Mouse (Mus musculus) CH12.LX (cell line): ENCODE results near the gene P3h1. TPM values are rescaled to one million over a fixed set of nuclear protein-coding genes. Genes with fewer than 3 reads are reported as not detected.

Experiments
- DNase-seq: peaks from one replicate; pipeline ENCODE4 v3.0.0-alpha.2; 2013; ENCODE audit errors: extremely low read depth
- H3K27ac ChIP-seq: 2 replicates; pipeline ENCODE4 v1.5.1; 2012; ENCODE audit warnings: low read depth, mild to moderate bottlenecking, control low read depth, moderate library complexity; ENCODE audit not compliant: insufficient read depth
- H3K27me3 ChIP-seq: replicated peaks from 2 replicates; pipeline ENCODE3; 2012; ENCODE audit warnings: inconsistent platforms
- H3K36me3 ChIP-seq, 2 experiments: replicated peaks in 1 of 2; 2 replicates each; pipeline versions ENCODE3 to v1.6.1; 2012; ENCODE audit warnings: inconsistent platforms in 1 of 2, low read length in 1 of 2, mild to moderate bottlenecking in 1 of 2, mixed read lengths in 1 of 2, moderate library complexity in 1 of 2; ENCODE audit not compliant: control insufficient read depth in 1 of 2, insufficient read depth in 1 of 2
- H3K4me1 ChIP-seq, 2 experiments: 2 replicates each; pipeline ENCODE4 v1.6.1; 2012; ENCODE audit warnings: inconsistent platforms in 1 of 2, moderate library complexity in 1 of 2; ENCODE audit not compliant: insufficient read depth in 2 of 2, control insufficient read depth in 1 of 2
- H3K4me2 ChIP-seq: 2 replicates; pipeline ENCODE4 v1.6.1; 2012; ENCODE audit warnings: low read depth, mild to moderate bottlenecking, control low read depth; ENCODE audit not compliant: poor library complexity, insufficient read depth, severe bottlenecking
- H3K4me3 ChIP-seq, 3 experiments: fragments of 150-350 bp in 1 of 3; sonication (generic) in 1 of 3; replicated peaks in 1 of 3; 2 replicates each; pipeline versions ENCODE3 to v1.5.1; 2011 to 2012; ENCODE audit warnings: low read depth in 2 of 3, low read length in 2 of 3, mild to moderate bottlenecking in 2 of 3, moderate library complexity in 2 of 3, control low read depth in 1 of 3, improper control_type of control experiment in 1 of 3, inconsistent platforms in 1 of 3, mixed read lengths in 1 of 3; ENCODE audit not compliant: poor library complexity in 1 of 3
- H3K79me2 ChIP-seq: replicated peaks from 2 replicates; pipeline ENCODE4 v1.6.1; 2012; ENCODE audit warnings: mild to moderate bottlenecking, moderate library complexity; ENCODE audit not compliant: control insufficient read depth, poor library complexity, insufficient read depth, severe bottlenecking; ENCODE audit errors: extremely low read depth
- H3K9ac ChIP-seq: 2 replicates; pipeline ENCODE4 v1.6.1; 2012; ENCODE audit warnings: low read depth, mild to moderate bottlenecking, control low read depth, moderate library complexity; ENCODE audit not compliant: insufficient read depth
- H3K9me3 ChIP-seq: replicated peaks from 2 replicates; pipeline ENCODE3; 2012; ENCODE audit warnings: low read length, inconsistent platforms, mixed read lengths
- HCFC1 ChIP-seq: IDR thresholded peaks from 2 replicates; pipeline ENCODE4 v1.6.1; 2012; ENCODE audit warnings: low read depth, mild to moderate bottlenecking, inconsistent platforms, low read length, improper control_type of control experiment
- TCF12 ChIP-seq: IDR thresholded peaks from 2 replicates; pipeline ENCODE4 v1.6.1; 2014; ENCODE audit warnings: low read depth, mild to moderate bottlenecking, inconsistent platforms, low read length, improper control_type of control experiment
- dilution Hi-C: fragments of 300-500 bp; cut with MboI; formaldehyde crosslinking; loops from 2 replicates; pipeline ENCODE4 v1.14.3; 2020; ENCODE audit warnings: low sequenced_read_pairs; ENCODE audit not compliant: extremely low pct_unique_long_range_greater_than_20kb, extremely low pct_ligation_motif_present
- in situ Hi-C: fragments of 300-500 bp; cut with MboI; formaldehyde crosslinking; loops from 3 replicates; pipeline ENCODE4 v1.14.3; 2019; ENCODE audit warnings: low sequenced_read_pairs, low pct_ligation_motif_present, low pct_unique_long_range_greater_than_20kb, mixed read lengths
- polyA plus RNA-seq: library from polyadenylated mRNA; unstranded; fragments of >175 nt; gene quantifications from 2 replicates; pipeline ENCODE4 v1.2.1, GENCODE M21; 2012; ENCODE audit warnings: low read depth; ENCODE audit not compliant: insufficient read length
- total RNA-seq, 2 experiments: library from RNA; depleted of rRNA; stranded (reverse); fragments of 300-350 nt in 1 of 2; fragments of >200 nt in 1 of 2; gene quantifications; 2 replicates each; pipeline ENCODE4 v1.2.3; 2012 to 2014

Gene P3h1
- total and polyA plus RNA-seq, 3 experiments = 14.8 to 31.6 (median 27.1) TPM

GRCm38 (mm10) chr4:119297361-119297760 lies 64.6 kb downstream of the P3h1 start:
- Histone ChIP-seq H3K79me2 (peaks cover 18% of the 10 kb centered on the region), H3K27ac (no peak overlapping the region), H3K9ac (no peak overlapping the region), H3K27me3 (no peaks in the 10 kb centered on the region), H3K9me3 (no peaks in the 10 kb centered on the region), H3K4me1 (peaks cover 2 to 21% of the 10 kb centered on the region in 2 experiments; a peak in 2 of 4 replicates), H3K4me3 (no peak overlapping the region), H3K4me2 (no peak overlapping the region), H3K36me3 (peaks cover 3 to 26% of the 10 kb centered on the region in 2 experiments)
- TF ChIP-seq TCF12 (peak; percentile 57; the same call in 1 of the 2 replicates), HCFC1 (no peak)
- DNase-seq = no peak
- in situ Hi-C loops (no loop called here), dilution Hi-C loops (no loop called here)

Other genes starting within 250 kb of the P3h1 start
- gene Slc2a1, start 124.2 kb upstream of the P3h1 start, total RNA-seq (2012; rRNA removed) = 26.8 and 46.2 TPM in 2 replicates
- 55.3 and 64.9 TPM in 2 replicates for gene Slc2a1, start 124.2 kb upstream of the P3h1 start, total RNA-seq (2014; rRNA removed)
- 30.5 and 33.4 TPM in 2 replicates for gene Slc2a1, start 124.2 kb upstream of the P3h1 start, polyA plus RNA-seq
- gene Zfp691, start 58.7 kb upstream of the P3h1 start, total RNA-seq (2012; rRNA removed) = 4.6 and 4.7 TPM in 2 replicates
- gene Zfp691, start 58.7 kb upstream of the P3h1 start, total RNA-seq (2014; rRNA removed) = 2.3 and 3.2 TPM in 2 replicates
- gene Zfp691, start 58.7 kb upstream of the P3h1 start, polyA plus RNA-seq = 3.8 and 4.0 TPM in 2 replicates
- gene Ermap, start 42.9 kb upstream of the P3h1 start, total RNA-seq (2012; rRNA removed) = not detected in 2 replicates
- gene Ermap, start 42.9 kb upstream of the P3h1 start, total RNA-seq (2014; rRNA removed) = not detected in 2 replicates
- gene Ermap, start 42.9 kb upstream of the P3h1 start, polyA plus RNA-seq = 0.23 TPM in 1 of 2 replicates, not detected in the other
- 15.8 and 16.2 TPM in 2 replicates for gene Svbp, start 37.6 kb upstream of the P3h1 start, total RNA-seq (2012; rRNA removed)
- gene Svbp, start 37.6 kb upstream of the P3h1 start, total RNA-seq (2014; rRNA removed) = 15.5 and 15.7 TPM in 2 replicates
- 21.8 and 23.5 TPM in 2 replicates for gene Svbp, start 37.6 kb upstream of the P3h1 start, polyA plus RNA-seq
- gene Tmem269, start 14.7 kb upstream of the P3h1 start, total RNA-seq (2012; rRNA removed) = not detected in 2 replicates
- gene Tmem269, start 14.7 kb upstream of the P3h1 start, total RNA-seq (2014; rRNA removed) = 0.16 TPM in 1 of 2 replicates, not detected in the other
- 0.18 TPM in 1 of 2 replicates, not detected in the other for gene Tmem269, start 14.7 kb upstream of the P3h1 start, polyA plus RNA-seq
- 7.5 and 8.7 TPM in 2 replicates for gene AU022252, start 203 bp upstream of the P3h1 start, total RNA-seq (2012; rRNA removed)
- 12.7 and 13.5 TPM in 2 replicates for gene AU022252, start 203 bp upstream of the P3h1 start, total RNA-seq (2014; rRNA removed)
- gene AU022252, start 203 bp upstream of the P3h1 start, polyA plus RNA-seq = 15.4 and 18.8 TPM in 2 replicates
- not detected in 2 replicates for gene Cldn19, start 22.5 kb downstream of the P3h1 start, total RNA-seq (2012; rRNA removed)
- gene Cldn19, start 22.5 kb downstream of the P3h1 start, total RNA-seq (2014; rRNA removed) = not detected in 2 replicates
- gene Cldn19, start 22.5 kb downstream of the P3h1 start, polyA plus RNA-seq = 0.08 and 0.09 TPM in 2 replicates
- 724 and 865 TPM in 2 replicates for gene Ybx1, start 61.7 kb downstream of the P3h1 start, total RNA-seq (2012; rRNA removed)
- 901 and 989 TPM in 2 replicates for gene Ybx1, start 61.7 kb downstream of the P3h1 start, total RNA-seq (2014; rRNA removed)
- gene Ybx1, start 61.7 kb downstream of the P3h1 start, polyA plus RNA-seq = 2,139 and 2,246 TPM in 2 replicates
- gene Ppih, start 87.6 kb downstream of the P3h1 start, total RNA-seq (2012; rRNA removed) = 125 and 175 TPM in 2 replicates
- 179 and 195 TPM in 2 replicates for gene Ppih, start 87.6 kb downstream of the P3h1 start, total RNA-seq (2014; rRNA removed)
- gene Ppih, start 87.6 kb downstream of the P3h1 start, polyA plus RNA-seq = 132 and 158 TPM in 2 replicates
- gene Ccdc30, start 182.6 kb downstream of the P3h1 start, total RNA-seq (2012; rRNA removed) = 0.04 TPM in 1 of 2 replicates, not detected in the other
- gene Ccdc30, start 182.6 kb downstream of the P3h1 start, total RNA-seq (2014; rRNA removed) = not detected in 2 replicates
- not detected in 2 replicates for gene Ccdc30, start 182.6 kb downstream of the P3h1 start, polyA plus RNA-seq
- gene Ppcs, start 189.5 kb downstream of the P3h1 start, total RNA-seq (2012; rRNA removed) = 14.7 and 20.1 TPM in 2 replicates
- gene Ppcs, start 189.5 kb downstream of the P3h1 start, total RNA-seq (2014; rRNA removed) = 20.7 and 22.7 TPM in 2 replicates
- 19.1 and 19.3 TPM in 2 replicates for gene Ppcs, start 189.5 kb downstream of the P3h1 start, polyA plus RNA-seq
- 0.13 and 0.25 TPM in 2 replicates for gene Zmynd12, start 189.9 kb downstream of the P3h1 start, total RNA-seq (2012; rRNA removed)
- 0.47 and 0.75 TPM in 2 replicates for gene Zmynd12, start 189.9 kb downstream of the P3h1 start, total RNA-seq (2014; rRNA removed)
- gene Zmynd12, start 189.9 kb downstream of the P3h1 start, polyA plus RNA-seq = 0.53 and 1.0 TPM in 2 replicates